Mouse (Mus musculus) ZHBTc4 (cell line): ENCODE results near the gene Gm10031.

Source experiments
- DNase-seq: peaks from one replicate; pipeline ENCODE4 v3.0.0-alpha.2; 2011; ENCODE audit warnings: low read depth, low spot score

Gene Gm10031

DNA sequence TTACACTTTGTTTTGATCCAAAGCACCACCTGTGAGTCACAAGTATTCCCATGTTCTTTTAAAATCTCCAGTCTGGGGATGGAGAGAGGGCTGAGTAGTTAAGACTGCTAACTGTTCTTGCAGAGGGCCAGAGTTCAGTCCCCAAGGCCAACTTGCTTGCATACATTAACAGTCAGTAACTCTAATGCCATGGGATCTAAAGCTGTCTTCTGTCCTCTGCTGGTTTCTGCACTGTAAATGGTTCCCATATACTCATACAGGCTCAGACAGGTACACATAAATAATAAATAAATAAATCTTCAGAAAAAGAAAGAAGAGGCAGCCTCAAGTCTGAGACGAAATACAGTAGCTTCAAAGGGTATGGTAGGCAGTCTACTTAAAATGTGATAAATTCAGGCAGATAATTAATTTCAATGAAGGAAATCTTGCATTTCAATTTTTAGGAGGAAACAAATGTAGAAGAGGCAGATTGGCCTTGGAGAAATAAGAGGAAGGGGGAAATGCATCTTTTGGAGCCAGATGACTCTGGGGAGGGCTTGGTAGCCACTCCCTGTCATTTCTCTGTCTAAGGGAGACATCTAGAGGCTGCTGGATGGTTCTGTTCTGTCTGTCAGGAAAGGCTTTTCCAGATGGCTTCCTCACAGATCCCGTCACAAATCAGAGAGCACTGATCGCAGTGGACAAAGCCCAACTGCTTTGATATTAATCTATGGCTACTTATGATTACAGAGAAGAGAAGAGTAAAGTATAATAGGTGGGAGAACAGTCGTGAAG is 16.2 kb downstream of the Gm10031 start:
- DNase-seq: peak; percentile 16

DNA sequence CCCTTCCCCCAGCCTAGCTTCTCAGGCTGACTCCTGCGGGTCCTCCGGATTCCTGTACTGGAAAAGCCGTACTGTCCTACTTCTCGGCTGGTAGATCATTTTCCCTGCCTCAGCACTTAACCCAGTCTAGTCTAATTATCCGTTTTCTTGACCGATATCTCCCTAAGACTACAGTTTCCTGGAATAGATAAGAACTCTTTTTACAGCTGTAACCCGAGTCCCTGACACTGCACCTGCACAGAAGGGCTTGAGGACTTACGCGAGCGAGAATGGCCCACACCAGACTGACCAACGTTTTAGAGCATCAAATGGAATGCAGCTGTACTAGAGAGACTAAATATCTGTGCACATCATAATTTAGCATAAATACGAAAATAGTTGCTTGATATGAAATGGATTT is 20.2 kb downstream of the Gm10031 start:
- no peak for DNase-seq

DNA sequence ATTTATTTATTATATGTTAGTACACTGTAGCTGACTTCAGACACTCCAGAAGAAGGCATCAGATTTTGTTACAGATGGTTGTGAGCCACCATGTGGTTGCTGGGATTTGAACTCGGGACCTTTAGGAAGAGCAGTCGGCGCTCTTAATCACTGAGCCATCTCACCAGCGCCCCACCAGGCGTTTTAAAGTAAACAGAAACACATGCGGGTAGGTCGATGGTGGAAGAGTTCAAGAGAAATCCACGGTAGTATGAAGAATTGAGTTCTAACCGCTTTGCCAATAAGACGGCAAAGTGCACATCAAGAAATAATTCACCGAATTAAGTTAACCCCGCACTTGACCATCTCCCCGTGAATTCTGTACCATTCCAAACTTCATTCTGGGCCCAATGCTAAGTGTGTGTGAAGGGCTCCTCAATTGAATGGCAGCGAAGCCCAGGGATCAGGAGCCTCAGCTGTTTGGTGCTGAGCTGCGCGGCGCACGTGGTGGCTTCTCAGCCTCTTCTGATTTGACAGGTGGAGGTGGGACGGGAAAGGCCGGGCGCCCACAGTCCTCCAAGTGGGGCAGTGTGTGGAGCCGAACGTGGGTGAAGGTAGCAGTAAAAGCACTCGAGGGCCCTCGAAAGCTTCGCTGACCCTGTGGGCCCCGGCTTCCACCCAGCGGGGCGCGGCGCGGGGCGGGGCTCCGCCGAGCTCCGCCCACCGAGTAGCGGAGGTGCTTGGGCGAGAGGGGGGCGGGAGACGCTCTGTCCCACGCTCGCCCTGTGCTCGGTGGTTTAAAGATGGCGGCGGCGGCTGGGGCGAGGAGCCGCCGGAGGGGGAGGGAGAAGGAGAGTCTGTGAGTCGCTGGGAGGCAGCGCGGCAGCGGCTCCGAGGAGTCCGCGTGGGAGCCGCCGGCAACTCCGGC is 34.5 kb downstream of the Gm10031 start, which contains the start of gene Abl2:
Gene Abl2, plus strand, starts transcription at position 763 of the 907 bp plus-strand sequence.
- DNase-seq: peak; percentile 95

DNA sequence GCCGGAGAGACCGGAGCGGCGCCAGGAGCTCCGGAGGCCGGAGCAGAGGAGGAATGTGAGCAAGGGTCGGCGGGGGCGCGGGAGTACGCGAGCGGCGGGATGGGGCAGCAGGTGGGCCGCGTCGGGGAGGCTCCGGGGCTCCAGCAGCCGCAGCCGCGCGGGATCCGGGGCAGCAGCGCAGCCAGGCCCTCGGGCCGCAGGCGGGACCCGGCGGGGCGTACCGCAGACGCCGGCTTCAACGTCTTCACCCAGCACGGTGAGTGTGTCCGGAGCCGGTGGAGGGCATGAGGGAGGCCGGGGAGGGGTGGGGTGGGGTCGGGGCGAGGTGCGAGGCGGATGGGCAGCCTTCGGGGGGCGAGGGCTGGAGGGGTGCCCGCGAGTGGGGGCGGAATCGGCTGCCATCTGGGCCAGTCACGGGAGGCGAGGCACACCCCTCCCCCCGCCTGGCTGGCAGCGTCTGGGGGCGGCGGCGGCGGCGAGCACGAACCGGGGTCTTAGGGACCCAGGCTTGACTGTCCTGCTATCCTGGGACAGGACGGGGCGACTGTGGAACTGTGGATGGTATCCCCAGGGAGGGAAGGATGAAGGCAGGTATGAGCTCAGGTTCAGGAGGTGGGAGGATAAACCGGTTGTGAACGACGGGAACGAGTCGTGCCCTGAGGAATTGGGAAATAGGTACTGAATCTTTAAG is 35.3 kb downstream of the Gm10031 start:
- DNase-seq: peak; percentile 51

DNA sequence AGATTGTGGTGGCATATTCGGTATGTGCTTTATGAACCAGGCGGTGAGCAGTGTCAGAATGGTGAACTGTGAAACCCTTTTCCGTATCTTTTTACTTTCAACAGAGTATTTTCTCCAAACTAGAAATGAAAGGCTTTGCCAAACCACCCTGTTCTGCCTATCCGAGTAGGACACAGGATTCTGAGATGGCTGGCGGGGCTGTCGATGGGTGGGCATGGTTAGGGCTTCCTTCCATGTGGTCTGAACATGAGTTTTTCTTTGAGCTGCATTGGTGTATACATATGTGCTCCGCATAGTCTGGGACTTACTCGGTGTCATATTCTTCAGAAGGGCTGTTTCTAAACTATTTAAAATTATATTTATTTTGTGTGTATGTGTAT is 35.8 kb downstream of the Gm10031 start:
- DNase-seq: no peak

DNA sequence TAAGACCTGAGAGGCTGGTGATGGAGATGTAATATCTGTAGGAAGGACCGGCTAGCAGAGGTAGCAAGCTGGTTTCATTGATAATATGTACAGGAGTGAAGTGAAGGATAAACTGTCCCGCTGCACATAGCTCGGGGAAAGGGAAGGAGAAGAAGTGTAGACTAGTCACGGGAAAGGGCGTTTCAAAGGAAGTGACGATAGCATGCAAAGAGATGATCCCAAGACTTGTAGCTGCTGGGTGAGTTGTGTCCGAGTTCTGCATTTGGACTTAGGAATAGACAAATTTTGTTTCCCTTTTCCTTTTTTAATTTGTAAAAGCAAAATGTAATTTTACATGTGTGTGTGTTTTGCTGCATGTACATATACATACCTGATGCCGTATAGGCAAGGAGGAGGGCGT is 36.7 kb downstream of the Gm10031 start:
- DNase-seq: no peak

DNA sequence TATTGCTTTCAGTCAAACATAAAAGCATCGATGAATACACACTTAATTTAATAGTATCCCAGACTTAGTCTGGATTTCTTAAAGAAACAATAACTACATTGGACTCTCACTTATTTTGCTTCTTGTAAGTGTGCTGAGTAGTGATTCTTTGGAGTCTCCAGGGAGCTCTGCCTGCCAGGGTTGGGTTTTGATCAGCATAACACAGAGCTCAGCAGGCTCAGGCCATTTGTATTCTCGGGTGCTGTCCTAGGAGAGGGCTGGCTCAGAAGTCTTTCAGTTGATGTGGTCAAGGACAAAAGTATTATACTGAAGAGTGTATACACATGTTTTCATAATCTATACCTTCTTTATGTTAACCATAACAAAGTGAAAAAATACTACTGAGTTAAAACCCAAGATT is 41.5 kb downstream of the Gm10031 start:
- peak; percentile 61 for DNase-seq

DNA sequence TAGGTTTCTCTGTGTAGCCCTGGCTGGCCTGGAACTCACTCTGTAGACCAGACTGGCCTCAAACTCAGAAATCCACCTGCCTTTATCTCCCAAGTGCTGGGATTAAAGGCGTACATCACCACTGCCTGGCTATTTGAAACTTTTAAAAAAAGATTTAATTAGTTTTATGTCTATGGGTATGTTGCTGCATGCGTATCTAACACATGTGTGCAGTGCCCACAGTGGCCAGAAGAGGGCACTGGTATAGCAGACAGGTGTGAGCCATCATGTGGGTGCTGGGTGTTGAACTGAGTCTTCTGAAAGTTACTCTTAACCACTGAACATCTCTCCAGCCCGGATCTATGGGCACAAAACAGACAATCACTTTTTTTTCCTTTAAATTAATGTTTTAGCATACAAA is 42.3 kb downstream of the Gm10031 start:
- peak; percentile 87 for DNase-seq

DNA sequence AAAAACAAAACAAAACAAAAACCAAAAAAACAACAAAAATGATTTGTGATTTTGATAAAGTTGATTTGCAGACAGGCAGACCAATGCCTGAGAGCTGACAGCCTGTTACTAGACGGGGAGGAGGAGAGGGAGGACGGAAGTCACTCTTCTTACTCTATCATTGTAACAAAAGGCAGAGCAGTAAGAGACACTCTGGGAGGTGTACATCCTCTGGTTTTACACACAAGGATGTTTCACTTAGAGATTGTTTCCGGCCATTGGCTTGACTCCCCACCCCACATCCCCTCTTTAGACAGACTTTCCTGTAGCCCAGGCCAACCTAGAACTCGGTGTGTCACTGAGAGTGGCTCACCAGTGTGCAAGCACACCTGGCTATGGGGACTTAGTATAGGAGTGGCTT is 45.8 kb downstream of the Gm10031 start:
- DNase-seq: no peak

DNA sequence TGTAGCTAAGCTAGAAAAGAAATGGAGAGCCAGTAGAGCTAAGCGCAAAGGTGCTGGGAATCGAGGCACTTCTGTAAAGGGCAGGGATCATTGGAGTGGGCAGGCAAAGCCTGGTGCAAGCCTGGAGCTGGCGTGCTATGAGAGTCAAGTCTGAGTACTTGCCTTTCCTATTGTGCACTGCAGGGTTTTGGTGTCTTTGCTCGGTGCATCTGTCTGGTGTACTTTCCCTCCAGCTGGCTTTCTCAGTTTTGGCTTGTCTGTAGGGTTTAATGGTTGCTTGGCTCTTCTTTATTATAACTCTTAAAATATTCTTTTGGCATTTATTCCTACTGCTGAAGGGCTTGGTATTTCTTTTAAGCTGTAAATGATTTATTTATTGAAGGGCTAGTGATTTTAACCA is 49.1 kb downstream of the Gm10031 start:
- no peak for DNase-seq
